Mouse (Mus musculus): ENCODE results near the gene Caln1. TPM values are rescaled to one million over a fixed set of nuclear protein-coding genes. Genes with fewer than 3 reads are reported as not detected.

The Caln1 gene
- polyA plus RNA-seq, 1 experiment from 2014 or later: 0.14 TPM

DNA sequence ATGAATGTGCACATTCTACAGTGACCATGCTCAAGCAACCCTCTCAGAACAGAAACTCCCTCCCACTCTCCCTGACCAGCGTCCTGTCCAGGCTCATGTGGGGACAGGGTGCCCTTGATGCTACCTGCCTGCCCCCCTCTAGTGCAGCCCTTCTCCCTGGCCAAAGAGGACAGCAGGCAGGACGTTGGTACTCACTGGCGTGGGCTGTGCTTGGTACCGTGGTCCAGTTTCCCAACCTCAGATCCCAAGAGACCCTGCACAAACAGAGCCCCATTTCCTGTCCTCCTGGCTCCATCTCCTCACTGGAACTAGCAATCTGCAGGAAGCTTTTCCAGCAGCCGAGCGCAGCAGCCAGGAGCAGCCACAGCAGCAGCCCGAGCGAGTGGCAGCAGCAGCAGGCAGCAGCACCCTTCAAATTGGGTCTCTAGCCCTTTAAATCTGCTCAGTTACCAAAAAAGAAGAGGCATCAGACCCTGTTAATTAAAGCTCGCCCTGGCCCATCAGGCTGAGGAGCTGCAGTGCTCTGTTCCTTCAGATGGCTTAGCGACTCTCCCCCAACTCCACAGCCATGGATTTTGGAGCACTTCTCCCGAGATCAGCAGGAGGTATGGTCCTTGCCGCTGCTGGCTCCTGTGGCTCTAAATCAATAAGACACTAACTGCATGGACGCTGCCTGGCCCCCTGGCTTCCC lies 15.1 kb downstream of the Caln1 start, which contains the start of gene A330070K13Rik:
A330070K13Rik (minus strand) TSS at position 410 of the 691 bp plus-strand sequence.
- Histone ChIP-seq H3K4me1 (replicated peaks; ENCODE audit: control insufficient read depth, insufficient read depth, low read length) (no peaks in the 10 kb centered on the region), H3K27me3 (replicated peaks; ENCODE audit: control insufficient read depth, insufficient read depth, low read length) (no peaks in the 10 kb centered on the region), H3K4me3 (ENCODE audit: low read depth, low read length) (no peak within 1 kb of the TSS), H3K9me3 (ENCODE audit: control insufficient read depth) (no peaks in the 10 kb centered on the region), H3K36me3 (ENCODE audit: control insufficient read depth, insufficient read depth) (no peaks in the 10 kb centered on the region), H3K27ac (ENCODE audit: low read depth, low read length) (no peak within 1 kb of the TSS), H3K4me2 (replicated peaks; ENCODE audit: low read depth) (no peak within 1 kb of the TSS), H3K9ac (ENCODE audit: low read depth, low read length) (no peak within 1 kb of the TSS)
- TF ChIP-seq CTCF (IDR thresholded peaks at IDR 0.05; ENCODE audit: low read depth): no peak
- 12% methylated on average over 13 of the region's 13 CpGs for WGBS
- ATAC-seq: no peak

GRCm38 (mm10) chr5:130386418-130386817 lies 17.2 kb downstream of the Caln1 start:
- no peak overlapping the region for H3K4me2 ChIP-seq (replicated peaks; ENCODE audit: low read depth)
- WGBS: 70% methylated on average over 7 of the region's 7 CpGs
- no peak overlapping the region for H3K27ac ChIP-seq (ENCODE audit: low read depth, low read length)
- TF ChIP-seq CTCF (IDR thresholded peaks at IDR 0.05; ENCODE audit: low read depth): no peak
- H3K4me3 ChIP-seq (ENCODE audit: low read depth, low read length): no peak overlapping the region
- no peaks in the 10 kb centered on the region for H3K36me3 ChIP-seq (ENCODE audit: control insufficient read depth, insufficient read depth)
- no peak for ATAC-seq
- H3K4me1 ChIP-seq (replicated peaks; ENCODE audit: control insufficient read depth, insufficient read depth, low read length): no peaks in the 10 kb centered on the region
- H3K9ac ChIP-seq (ENCODE audit: low read depth, low read length): no peak overlapping the region
- H3K9me3 ChIP-seq (ENCODE audit: control insufficient read depth): no peaks in the 10 kb centered on the region
- no peaks in the 10 kb centered on the region for H3K27me3 ChIP-seq (replicated peaks; ENCODE audit: control insufficient read depth, insufficient read depth, low read length)

- H3K27ac ChIP-seq (ENCODE audit: low read depth, low read length): no peak overlapping the region
- no peak overlapping the region for H3K4me3 ChIP-seq (ENCODE audit: low read depth, low read length)
- H3K4me2 ChIP-seq (replicated peaks; ENCODE audit: low read depth): no peak overlapping the region
- H3K9ac ChIP-seq (ENCODE audit: low read depth, low read length): no peak overlapping the region
- H3K36me3 ChIP-seq (ENCODE audit: control insufficient read depth, insufficient read depth): no peaks in the 10 kb centered on the region
- H3K4me1 ChIP-seq (replicated peaks; ENCODE audit: control insufficient read depth, insufficient read depth, low read length): no peaks in the 10 kb centered on the region
- no peak for TF ChIP-seq CTCF (IDR thresholded peaks at IDR 0.05; ENCODE audit: low read depth)
- 48% methylated on average over 8 of the region's 8 CpGs for WGBS
- H3K27me3 ChIP-seq (replicated peaks; ENCODE audit: control insufficient read depth, insufficient read depth, low read length): no peaks in the 10 kb centered on the region
- no peaks in the 10 kb centered on the region for H3K9me3 ChIP-seq (ENCODE audit: control insufficient read depth)
- ATAC-seq: no peak
These were observed 24.5 kb downstream of the Caln1 start for GRCm38 (mm10) chr5:130393618-130394355.

DNA sequence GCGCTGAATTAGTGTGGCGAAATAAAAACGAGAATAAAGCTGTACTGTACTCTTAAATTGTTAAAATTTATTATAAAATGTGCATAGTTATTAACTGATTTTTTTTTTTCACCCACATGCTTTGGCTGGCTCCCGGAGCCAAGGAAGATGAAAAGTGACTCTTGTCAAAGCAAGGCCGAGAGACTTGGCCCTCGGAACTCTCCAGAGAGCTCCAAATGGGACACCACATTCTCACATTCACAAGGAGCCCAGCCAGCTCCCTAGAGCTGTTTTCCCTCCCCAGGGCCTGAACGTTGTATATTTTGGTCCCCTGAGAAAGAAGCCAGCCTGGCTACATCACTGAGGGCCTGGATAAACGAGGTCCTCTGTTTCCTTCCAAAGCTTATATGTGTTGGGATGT lies 25.1 kb downstream of the Caln1 start:
- no peaks in the 10 kb centered on the region for H3K4me1 ChIP-seq (replicated peaks; ENCODE audit: control insufficient read depth, insufficient read depth, low read length)
- H3K9me3 ChIP-seq (ENCODE audit: control insufficient read depth): no peaks in the 10 kb centered on the region
- TF ChIP-seq CTCF (IDR thresholded peaks at IDR 0.05; ENCODE audit: low read depth): no peak
- H3K27me3 ChIP-seq (replicated peaks; ENCODE audit: control insufficient read depth, insufficient read depth, low read length): no peaks in the 10 kb centered on the region
- no peak overlapping the region for H3K27ac ChIP-seq (ENCODE audit: low read depth, low read length)
- no peak overlapping the region for H3K4me3 ChIP-seq (ENCODE audit: low read depth, low read length)
- no peak overlapping the region for H3K9ac ChIP-seq (ENCODE audit: low read depth, low read length)
- 70% methylated on average over 8 of the region's 8 CpGs for WGBS
- no peak overlapping the region for H3K4me2 ChIP-seq (replicated peaks; ENCODE audit: low read depth)
- no peaks in the 10 kb centered on the region for H3K36me3 ChIP-seq (ENCODE audit: control insufficient read depth, insufficient read depth)
- no peak for ATAC-seq

DNA sequence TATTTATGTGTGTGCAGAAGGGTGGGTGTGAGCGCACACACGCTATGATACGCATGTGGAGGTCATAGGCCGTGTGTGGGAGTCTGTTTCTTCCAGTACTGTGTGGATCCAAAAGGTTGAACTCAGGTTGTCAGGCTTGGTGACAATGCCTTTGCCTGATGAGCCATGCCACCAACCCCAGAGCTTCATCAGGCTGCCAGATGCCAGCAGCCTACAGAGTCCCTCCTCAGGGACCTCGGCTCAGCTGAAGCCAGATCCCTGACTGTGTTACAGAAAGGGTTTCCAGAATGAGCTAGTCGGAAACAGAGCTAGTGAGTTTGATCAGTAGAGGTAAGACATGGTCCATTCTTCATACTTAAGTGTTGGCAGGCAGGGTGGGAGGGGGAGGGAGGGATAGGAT lies 25.9 kb downstream of the Caln1 start:
- Histone ChIP-seq H3K27ac (ENCODE audit: low read depth, low read length) (no peak overlapping the region), H3K9ac (ENCODE audit: low read depth, low read length) (no peak overlapping the region), H3K4me1 (replicated peaks; ENCODE audit: control insufficient read depth, insufficient read depth, low read length) (no peaks in the 10 kb centered on the region), H3K4me2 (replicated peaks; ENCODE audit: low read depth) (no peak overlapping the region), H3K36me3 (ENCODE audit: control insufficient read depth, insufficient read depth) (no peaks in the 10 kb centered on the region), H3K4me3 (ENCODE audit: low read depth, low read length) (no peak overlapping the region), H3K27me3 (replicated peaks; ENCODE audit: control insufficient read depth, insufficient read depth, low read length) (no peaks in the 10 kb centered on the region), H3K9me3 (ENCODE audit: control insufficient read depth) (no peaks in the 10 kb centered on the region)
- no peak for ATAC-seq
- 61% methylated on average over 6 of the region's 6 CpGs for WGBS
- no peak for TF ChIP-seq CTCF (IDR thresholded peaks at IDR 0.05; ENCODE audit: low read depth)

DNA sequence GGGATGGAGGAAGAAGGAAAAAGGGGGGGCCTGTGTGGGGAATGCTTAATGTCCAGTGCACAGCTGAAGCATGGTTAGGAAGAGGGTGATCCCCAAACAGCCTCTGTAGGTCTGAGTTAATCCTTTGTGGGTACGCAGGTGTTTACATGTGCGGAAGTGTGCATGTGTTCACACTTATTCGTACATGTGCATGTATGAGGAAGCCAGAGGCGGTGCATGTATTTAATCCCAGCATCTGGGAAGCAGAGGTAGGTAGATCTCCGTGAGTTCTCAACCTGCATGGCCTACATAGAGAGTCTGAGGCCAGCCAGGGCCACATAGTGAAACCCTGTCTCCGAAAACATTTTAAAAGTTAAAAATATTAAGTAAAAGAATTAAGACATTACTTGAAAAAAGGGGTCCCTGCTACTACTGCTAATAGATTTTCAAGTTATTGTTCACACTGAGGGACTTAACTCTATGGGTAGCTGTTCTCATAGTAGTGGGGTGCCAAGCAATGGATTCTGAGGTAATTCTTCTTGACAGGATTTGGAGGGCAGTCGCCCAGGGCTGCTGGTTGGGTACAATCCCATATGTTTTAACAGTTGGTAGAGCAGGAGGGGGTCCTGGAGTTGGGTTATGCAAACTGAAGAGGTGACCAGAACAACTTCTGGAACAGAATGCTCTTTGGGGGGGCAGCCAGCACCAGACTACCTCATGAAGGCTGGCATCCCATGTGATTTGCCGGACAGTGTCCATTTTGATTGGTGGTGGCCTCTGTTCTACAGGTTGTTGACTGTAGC lies 31.1 kb downstream of the Caln1 start:
- ATAC-seq: no peak
- Histone ChIP-seq H3K9me3 (ENCODE audit: control insufficient read depth) (no peaks in the 10 kb centered on the region), H3K27ac (ENCODE audit: low read depth, low read length) (no peak overlapping the region), H3K9ac (ENCODE audit: low read depth, low read length) (no peak overlapping the region), H3K27me3 (replicated peaks; ENCODE audit: control insufficient read depth, insufficient read depth, low read length) (no peaks in the 10 kb centered on the region), H3K4me1 (replicated peaks; ENCODE audit: control insufficient read depth, insufficient read depth, low read length) (no peaks in the 10 kb centered on the region), H3K4me3 (ENCODE audit: low read depth, low read length) (no peak overlapping the region), H3K4me2 (replicated peaks; ENCODE audit: low read depth) (no peak overlapping the region), H3K36me3 (ENCODE audit: control insufficient read depth, insufficient read depth) (no peaks in the 10 kb centered on the region)
- no peak for TF ChIP-seq CTCF (IDR thresholded peaks at IDR 0.05; ENCODE audit: low read depth)
- WGBS: 88% methylated on average over 8 of the region's 8 CpGs
